Mouse (Mus musculus) adrenal gland, adult 18-20 months (tissue): ENCODE results near the gene C1qc. TPM values are rescaled to one million over a fixed set of nuclear protein-coding genes. Genes with fewer than 3 reads are reported as not detected.

Experiments
- DNase-seq, 2 experiments: peaks; one replicate each; pipeline ENCODE4 v3.0.0; 2021 to 2022; ENCODE audit warnings: low spot score in 2 of 2
- long read RNA-seq, 2 experiments: library from polyadenylated mRNA; stranded (forward); transcript quantifications; one replicate each; pipeline ENCODE4 v2.0.0; 2021
- total RNA-seq, 2 experiments: library from RNA; stranded (reverse); gene quantifications; 1 replicate in 1 of 2; 2 replicates in 1 of 2; pipeline ENCODE4 v1.2.3; 2021

C1qc gene
- 10 to 100 TPM; 53.3 to 99.1 TPM for total RNA-seq
- long read RNA-seq, experiment 1, transcript C1qc-201 (3 exons, 1,203 nt), result major isoform, 27 of 34 reads
- long read RNA-seq, experiment 1, partial matches to known transcripts, result 4 of 34 reads
- long read RNA-seq, experiment 1, other reads (novel, unspliced or antisense), result 3 of 34 reads
- long read RNA-seq, experiment 2, transcript C1qc-201 (3 exons, 1,203 nt), result major isoform, 33 of 48 reads
- long read RNA-seq, experiment 2, partial matches to known transcripts, result 1 of 48 reads
- long read RNA-seq, experiment 2, other reads (novel, unspliced or antisense), result 13 of 48 reads

DNA sequence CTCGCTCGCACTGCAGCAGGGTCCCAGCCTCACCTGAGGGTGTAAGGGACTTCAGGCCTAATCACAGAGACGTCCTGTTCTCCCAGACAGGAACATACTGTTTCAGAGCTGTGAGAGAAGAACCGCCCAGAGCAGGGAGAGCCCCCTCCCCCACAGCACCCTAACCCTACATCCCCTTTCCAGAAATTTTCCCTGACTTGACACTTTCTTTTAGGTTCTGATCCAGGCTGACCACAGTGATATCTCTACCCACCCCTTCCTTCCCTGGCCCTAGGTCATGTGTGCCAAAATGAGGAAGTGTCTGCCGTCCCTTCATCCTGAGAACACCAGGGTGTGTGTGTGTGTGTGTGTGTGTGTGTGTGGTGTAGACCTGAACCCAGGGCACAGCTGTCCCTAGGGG is at the start of gene C1qc:
TSS of gene C1qc (minus strand) at position 255 of the 400 bp plus-strand sequence.
- DNase-seq, result no peak

DNA sequence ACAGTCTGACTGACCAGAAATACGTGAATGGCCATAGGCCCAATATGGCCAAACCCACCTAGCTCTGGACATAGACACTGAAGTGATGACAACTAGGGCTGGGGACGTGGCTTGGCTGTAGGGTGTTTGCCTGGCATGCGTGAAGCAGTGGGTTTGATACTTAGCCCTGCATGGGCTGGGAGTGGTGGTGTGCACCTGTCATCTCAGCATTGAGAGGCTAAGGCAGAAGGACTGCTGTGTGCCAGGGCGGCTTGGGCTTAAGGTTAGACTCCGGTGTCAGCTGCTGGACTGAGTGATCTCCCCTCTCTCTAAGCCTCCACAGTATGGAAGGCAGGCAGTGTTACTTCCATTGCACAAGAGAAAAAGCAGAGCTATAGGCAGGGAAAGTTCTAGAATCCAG is 45.1 kb upstream of the C1qc start:
- no peak for DNase-seq

DNA sequence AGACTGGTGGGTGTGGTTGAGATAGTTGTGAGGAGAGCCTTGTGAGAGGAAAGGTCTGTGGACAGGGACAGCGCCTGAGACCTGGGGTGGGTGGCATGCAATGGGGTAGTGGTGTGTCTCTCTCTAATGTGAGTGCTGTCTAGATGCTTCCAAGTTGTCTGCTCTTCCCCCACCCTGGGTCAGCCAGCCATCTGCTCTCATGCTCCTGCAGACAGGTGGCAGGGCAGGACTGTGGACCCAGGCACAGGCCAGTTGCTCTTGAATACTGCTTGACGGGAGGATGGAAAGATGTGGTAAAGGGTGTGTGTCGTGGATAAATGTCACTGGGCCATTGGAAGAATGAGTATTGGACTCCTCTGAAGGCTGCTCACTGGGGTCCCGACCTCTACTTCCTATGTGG is 44.5 kb upstream of the C1qc start:
- DNase-seq, result no peak

DNA sequence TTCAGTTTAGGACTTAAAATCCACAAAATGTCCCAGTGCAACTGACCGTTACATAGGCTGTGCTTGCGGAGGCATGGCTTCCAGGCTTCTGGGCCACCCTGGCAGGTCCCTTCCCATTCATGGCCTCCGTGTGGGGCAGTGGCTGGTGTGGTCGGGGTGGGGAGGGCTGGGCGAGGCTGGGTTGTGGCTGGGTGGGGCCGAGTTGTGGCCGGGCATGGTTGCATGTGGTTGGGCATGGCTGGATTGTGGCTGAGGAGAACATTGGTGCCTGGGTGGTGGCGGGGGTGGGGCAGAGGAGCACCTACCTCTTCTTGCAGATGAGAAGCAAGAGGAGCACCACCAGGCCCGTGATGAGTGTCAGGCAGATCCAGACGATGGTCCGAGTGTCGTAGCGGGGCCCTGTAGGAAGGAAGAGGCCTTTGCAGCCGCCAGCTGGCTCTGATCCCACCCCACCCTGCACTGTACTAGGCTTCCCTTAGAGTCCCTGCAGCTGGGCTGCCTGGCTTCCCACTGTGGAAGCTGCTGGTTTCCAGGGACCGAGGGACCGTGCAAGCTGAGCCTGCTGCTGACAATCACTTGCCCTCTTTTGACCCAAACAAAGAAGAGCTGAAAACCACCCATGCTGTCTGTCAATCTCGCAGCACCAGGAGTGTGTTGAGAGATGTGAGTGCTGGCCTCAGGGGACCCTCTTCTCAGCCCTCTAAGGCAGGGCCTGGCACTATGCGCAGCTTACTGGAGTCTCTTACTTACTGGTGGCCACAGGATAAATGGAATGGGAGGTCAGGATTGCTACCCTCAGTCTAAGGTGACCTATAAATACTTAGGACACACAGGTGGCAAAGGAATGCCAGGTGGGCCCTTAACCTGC is 42.1 kb upstream of the C1qc start:
- DNase-seq, result no peak

DNA sequence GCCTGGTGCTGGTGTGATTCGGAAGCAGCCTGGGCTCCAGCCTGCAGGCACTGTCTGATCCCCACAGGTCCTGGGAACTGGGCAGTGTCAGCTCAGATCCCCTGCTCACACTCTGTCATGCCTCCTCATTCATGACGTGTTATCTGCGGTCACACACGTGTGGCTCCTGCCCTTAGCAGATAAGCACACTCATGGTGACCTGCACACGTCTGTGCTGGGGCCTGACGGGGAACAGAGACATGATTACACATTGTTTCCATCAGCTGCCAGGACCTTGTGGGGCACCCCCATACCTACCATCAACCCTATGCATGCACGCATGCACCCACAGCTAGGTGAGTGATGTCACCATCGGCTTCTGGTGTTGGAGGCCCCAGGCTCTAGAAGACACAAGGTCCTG is 37.6 kb upstream of the C1qc start:
- DNase-seq, result no peak

DNA sequence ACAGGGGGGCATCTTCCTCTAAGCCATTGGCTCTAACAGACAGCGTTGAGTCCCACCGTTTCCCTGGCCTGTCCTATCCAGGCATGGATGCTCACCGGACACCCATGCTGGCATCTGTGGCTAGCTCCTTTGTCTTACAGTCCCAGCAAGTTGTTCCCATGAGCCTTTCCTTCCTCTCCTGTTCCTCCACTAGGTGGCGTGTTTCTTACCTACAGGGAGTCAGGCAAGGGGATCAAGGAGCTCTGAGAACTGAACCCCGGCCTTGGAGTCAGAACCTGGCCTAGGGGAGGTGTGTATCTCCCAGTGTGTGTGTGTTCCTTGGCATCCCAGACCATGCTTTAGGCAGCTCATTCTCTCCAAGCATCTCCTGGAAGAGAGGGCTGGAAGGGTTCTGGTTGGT is 36.1 kb upstream of the C1qc start:
- peak in 1 of 2 experiments; percentile 25 for DNase-seq

DNA sequence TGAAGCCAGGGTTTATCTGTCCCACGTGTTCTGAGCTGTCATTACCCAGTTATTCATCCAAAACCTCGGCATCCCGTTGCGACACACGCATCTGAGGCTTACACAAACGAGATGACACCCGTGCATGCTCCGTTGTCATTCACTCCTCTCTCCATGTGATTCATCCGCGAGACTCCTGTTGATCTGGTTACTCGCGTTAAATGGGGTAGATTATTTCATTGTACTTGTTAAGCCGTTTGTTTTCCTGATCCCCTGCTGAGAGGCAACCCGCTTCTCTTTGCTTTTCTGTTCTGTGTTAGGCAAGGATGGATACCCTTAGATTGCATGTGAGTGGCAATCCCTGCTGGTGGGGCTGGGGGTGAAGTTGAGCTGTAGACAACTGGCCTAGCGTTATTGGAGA is 32.9 kb upstream of the C1qc start:
- DNase-seq, result no peak

DNA sequence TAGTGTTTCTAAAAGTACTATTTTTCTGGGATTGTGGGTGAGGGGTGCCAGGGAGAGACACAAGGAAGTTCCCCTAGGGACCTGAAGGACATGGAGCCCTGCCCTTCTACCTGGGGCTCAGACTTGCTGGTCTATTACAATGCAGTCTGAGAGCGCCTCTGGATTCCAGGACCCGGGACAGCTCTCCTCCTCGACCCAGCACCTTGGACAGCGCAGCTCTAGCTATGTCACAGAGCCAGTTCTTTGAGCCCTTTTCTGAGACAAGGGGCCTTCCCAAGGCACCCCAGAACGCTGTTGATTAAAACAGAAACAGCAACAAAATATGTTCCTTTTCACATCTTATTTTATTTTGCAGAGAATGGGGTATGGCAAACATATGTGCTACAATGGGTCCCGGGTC is 31.7 kb upstream of the C1qc start:
- DNase-seq, result peak; percentile 67 to 74

DNA sequence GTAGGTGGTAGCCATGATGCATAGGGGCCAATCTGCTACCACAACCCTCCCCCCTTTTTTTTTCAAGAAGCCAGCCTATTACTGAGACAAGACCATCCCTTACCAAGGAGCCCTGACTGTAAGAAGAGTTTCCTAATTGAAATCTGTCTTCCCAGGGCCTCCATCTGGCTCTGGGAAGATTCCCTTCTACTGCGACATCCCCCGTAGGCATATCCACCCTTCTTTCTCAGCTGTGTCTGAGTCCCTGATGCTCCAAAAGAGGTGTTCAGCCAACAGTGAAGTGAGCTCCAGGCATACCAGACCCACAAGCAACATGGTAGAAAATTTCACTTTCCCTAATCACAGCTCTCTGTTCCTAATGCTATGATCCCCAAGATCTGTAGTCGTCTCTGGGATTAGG is 26.7 kb upstream of the C1qc start:
- no peak for DNase-seq

DNA sequence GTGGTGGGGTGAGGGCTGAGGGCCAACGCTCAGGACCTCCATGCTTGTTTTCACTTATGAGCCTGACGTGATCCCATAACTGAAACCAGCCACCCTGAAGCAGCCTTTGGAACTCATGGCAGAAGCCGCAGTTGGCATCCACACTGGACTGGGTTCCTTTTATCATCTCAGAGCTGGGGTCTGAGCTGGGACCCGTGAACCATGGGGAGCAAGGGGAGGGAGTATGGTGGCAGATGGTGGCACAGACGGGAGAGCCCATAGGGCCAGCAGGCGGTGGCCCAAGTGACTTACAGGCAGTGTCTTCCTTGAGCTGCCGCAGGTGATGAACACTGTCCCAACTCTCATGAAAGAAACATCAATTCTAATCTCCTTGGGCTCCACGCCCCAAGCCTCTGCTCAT is 26.0 kb upstream of the C1qc start:
- no peak for DNase-seq

DNA sequence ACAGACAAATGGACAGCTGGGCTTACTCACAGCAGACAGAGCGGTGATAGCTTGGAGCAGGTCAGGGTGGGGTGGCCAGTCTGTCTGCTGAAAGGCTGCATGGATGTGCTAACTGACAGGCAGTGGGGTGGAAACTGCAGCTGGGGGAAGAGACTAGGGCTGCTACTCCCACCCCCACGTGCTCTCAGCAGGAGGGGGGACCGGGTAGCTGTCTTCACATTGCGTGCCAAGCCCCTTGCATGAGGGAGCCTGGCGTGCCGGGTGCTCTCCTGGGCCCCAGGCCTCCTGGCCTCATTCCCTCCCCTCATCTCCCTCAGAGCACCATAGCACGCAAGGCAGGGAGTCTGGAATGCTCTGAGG is 24.3 kb upstream of the C1qc start:
- DNase-seq, result no peak

DNA sequence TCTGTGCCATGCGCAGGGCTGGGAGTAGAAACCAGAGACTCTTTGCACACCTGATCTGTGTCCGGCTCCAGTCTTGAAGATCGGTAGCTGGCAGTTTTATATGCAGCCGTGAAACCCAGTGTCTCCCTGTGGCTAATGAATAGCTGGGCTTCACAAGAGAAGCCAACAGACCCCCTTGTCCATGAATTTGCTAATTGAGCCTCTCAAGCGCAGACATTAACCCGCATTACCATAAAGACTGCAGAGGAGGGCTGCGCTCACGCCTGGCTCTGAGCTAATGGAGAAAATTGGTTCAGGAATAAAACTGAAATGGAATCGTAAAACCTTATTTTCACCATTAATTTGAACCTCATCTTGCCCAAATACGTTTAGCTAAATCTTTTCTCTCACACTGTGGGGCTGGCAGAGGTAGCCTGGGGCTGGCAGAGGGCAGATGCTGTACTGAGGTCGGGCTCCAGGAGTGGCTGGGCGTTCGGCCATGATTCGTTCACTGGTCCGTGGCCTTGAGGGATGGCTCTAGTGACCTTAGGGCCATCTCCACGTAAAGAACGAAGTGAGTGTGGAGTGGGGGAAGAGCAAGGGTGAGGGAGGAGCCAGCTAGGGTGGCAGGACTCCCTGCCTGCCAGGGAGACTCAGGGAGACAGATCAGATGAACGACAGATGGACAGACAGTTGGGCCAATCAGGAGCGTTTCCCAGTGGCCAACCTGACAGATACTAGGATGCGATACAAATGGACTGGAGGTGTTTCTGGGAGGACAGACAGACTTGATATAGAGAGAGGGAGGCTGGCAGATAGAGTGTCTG is 23.7 kb upstream of the C1qc start:
- DNase-seq, result no peak

DNA sequence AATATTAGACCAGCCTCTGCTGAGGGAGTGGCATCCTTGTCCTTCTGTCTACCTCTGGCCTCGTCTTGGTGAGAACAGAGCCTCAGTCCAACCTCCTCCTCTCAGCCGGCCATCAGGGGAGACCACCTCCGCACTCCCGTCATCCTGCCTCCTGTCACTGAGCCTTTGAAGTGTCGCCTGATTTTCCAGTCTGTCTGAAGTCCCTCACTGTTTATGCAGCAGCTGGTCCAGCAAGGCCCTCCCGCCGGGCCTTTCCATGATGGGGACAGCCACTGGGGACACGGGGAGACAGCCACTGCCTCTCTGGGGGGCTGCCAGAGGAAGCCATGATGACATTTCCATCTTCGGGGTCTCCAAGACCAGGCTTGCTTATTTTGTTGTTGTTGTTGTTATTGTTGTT is 20.0 kb upstream of the C1qc start:
- no peak for DNase-seq

DNA sequence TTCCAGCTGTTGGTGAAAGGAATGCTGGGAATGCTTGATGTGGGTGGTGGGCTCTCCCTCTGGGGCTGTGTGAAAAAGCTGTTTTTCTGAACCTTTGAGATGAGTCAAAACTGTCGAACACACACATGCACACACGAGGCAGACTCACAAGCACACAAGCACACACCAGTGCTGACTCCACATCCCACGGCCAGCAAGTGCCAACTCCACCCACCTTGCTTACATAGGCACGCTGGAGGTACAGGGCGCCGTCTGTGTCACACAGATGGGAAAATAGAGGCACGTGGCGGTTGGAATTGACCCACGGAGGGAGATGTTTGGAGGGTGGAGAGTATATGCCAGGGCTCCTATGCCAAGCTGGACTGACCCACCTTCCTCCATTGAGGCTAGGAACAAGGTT is 18.9 kb upstream of the C1qc start:
- no peak for DNase-seq

DNA sequence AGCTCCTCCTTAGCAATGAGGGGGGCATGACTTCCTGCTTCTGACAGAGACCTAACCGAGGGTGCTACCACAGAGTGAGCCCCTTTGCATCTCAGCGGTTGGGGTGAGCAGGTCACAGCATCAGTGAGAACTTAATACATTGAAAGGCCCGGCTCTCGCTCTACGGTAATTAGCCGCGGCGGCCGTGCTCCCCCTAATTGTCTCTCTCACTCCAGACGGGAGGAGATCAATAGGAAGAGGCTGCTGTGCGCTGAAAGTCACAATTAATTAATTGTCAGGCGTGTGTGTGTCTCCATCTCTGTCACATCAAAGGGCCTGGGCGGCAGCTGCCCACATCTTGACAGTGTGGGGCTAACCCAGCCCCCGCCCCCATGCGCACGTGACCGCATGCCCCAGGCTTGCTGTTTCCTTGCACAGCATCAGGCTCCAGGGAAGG is 18.4 kb upstream of the C1qc start:
- no peak for DNase-seq

DNA sequence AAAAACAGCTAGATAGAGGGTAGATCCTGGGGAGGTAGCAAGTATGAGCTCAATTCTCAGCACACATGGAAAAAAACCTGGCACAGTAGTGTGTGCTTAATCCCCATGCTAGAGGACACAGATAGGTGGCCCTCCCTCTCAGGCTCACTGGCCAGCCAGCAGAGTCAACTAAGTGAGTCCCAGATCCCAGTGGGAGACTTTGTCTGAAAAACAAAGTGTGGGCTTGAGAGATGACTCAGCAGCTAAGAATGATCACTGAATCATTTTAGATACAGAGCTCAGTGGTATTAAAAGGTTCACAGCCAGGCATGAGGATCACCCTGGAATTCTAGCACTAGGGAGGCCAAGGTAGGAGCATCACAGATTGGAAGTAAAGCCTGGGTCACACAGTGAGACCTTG is 14.9 kb upstream of the C1qc start:
- no peak for DNase-seq

DNA sequence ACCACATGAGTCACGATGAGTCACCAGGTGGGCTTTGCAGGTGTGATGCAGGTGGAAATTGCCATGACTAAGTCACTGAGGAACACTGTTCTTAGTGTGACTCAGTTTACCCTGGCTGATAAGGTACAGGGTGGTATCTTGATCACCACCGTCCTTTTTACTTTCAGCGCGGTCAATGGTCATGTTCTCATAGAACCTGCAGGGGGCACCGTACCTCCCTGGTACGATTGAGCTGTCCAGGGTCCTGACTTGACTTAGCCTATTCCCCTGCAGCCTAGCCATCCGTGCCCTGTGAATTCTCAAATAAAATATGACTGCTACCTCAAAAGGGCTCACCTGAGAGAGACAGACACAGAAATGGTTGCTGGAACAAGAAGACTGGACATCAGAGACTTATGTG is 14.2 kb upstream of the C1qc start:
- DNase-seq, result peak in 1 of 2 experiments; percentile 60

DNA sequence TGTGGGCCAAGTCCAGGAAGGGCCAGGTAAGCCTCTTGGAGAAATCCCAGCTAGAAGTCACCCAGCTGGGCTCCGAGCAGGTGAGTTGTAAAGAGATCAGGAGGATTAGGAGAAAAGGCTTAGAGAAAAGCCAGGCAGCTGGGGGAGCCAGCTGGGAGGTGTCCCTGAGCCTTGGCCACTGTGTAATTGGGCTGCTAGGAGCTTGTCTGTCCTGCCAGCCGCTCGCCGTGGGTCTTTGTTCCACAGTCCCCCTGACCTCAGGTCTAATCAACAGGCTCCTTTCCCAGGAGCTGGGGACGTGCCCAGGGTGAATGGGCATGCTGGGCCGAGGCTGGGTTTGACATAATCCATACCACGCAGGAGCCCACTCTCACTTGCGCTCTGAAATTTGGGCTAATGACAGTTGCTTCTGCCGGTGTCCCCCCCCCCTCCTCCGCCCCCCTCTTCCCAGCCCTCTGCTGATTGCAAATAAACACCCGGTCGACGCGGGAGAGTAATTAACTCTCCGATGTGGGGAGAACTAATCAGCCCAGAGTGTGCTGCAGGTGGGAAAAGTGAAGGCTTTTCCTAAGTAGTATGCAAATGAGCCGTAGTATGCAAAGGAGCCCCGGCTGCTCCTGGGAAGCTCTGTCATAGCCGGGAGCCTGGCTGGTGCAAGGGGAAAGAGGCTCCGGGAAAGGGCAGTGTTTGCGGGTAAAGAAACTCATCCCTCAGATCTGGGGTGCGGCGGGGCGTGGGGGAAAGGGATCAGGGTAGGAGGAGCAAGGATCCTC is 12.1 kb upstream of the C1qc start:
- no peak for DNase-seq

DNA sequence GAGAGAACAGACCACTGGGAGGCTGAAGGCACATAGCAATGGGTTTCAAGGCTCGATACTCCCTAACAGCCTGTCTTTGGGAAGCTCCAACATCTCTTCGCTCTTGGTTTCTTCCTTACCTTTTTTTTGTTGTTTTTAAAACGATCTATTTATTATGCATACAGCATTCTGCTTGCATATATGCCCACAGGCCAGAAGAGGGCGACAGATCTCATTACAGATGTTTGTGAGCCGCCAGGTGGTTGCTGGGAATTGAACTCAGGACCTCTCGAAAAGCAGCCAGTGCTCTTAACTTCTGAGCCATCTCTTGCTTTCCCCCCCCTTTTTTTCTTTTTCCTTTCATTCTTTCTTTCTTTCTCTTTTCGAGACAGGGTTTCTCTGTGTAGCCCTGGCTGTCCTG is 6.3 kb upstream of the C1qc start:
- DNase-seq, result no peak

DNA sequence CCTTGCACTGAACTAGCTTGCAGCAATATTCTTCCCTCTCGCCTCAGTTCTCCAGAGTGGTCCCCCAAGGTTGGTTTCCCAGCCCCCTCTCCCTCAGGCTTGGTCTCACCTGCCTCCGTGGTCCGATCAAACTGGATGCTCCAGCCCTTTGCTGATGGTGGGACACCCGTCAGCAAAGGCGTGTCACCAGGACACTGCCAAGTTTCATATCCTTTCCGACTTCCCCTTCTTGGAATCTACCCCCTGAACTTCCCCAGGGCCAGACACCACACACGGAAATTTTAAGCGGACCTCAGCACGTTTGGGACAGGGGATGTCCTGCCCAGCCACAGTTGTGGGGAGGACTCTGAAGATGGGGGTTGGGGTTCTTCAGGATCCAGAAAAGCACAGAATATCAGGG is 5.8 kb upstream of the C1qc start, which contains the start of gene C1qa:
TSS of gene C1qa (minus strand) at position 167 of the 400 bp plus-strand sequence.
- DNase-seq, result no peak

DNA sequence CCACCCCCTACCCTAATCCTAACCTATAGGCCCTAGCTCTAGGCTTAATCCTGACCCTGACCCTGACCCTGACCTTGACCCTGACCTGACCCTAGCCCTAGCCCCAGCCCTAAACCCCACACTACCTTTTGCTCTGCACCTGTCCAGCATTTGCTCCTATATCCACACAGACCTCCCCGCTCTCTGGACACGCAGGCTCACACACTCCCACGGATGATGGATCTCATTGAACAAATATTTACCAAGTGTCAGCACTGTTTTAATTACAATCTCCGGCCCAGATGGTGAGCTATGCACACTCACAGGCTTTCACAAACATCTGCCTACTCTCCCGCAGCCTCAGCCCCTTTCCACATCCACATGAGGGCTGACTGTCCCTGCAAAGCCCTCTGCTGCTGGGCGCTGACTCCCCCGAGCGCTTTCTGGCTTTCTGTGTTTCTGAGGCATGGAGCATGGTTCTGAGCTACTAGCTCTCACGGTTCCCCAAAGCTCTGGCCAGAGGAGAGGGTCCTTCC is 5.3 kb upstream of the C1qc start:
- no peak for DNase-seq
